Mouse (Mus musculus) hindbrain, embryonic 10.5 days (tissue): ENCODE data around the gene H13. TPM values are rescaled to one million over a fixed set of nuclear protein-coding genes. Genes with fewer than 3 reads are reported as not detected.
A peak's percentile ranks its signal among the peaks of the same experiment; 100 is the strongest.

Experiments
- DNase-seq: peaks from one replicate; pipeline ENCODE4 v3.0.0-alpha.2; 2017; ENCODE audit warnings: low spot score
- H3K27ac ChIP-seq: fragments of 300-500 bp; sonication (generic); 2 replicates; pipeline ENCODE4 v1.5.1; 2016; ENCODE audit warnings: mild to moderate bottlenecking, moderate library complexity
- H3K27me3 ChIP-seq: fragments of 300-500 bp; sonication (generic); 2 replicates; pipeline ENCODE4 v1.6.1; 2016; ENCODE audit warnings: mild to moderate bottlenecking; ENCODE audit not compliant: poor library complexity, insufficient read depth, severe bottlenecking
- H3K36me3 ChIP-seq: fragments of 300-500 bp; sonication (generic); 2 replicates; pipeline ENCODE4 v1.6.1; 2016; ENCODE audit warnings: mild to moderate bottlenecking, moderate library complexity
- H3K4me1 ChIP-seq: fragments of 300-500 bp; sonication (generic); replicated peaks from 2 replicates; pipeline ENCODE4 v1.6.1; 2016; ENCODE audit warnings: mild to moderate bottlenecking
- H3K4me3 ChIP-seq: fragments of 300-500 bp; sonication (generic); 2 replicates; pipeline ENCODE4 v1.5.1; 2016; ENCODE audit warnings: mild to moderate bottlenecking, moderate library complexity
- H3K9me3 ChIP-seq: fragments of 300-500 bp; sonication (generic); 2 replicates; pipeline ENCODE4 v1.6.1; 2016; ENCODE audit warnings: mild to moderate bottlenecking, moderate library complexity
- WGBS: fragments of 180-500 bp; shearing (Covaris S2); methylation state at CpG from one replicate; pipeline ENCODE4 v1.1.7; 2016; 5-methylcytosine and 5-hydroxymethylcytosine counted together
- polyA plus RNA-seq: library from polyadenylated mRNA; unstranded; fragments of >200 nt; fragmentation: Nextera tagmentation; extraction: Ambion mirVana; gene quantifications from 2 replicates; pipeline ENCODE4 v1.2.1, GENCODE M21; 2016

Gene H13
- polyA plus RNA-seq, 1 experiment from 2014 or later = 134 TPM

- peak overlapping the region; percentile 82 for H3K27ac ChIP-seq
- WGBS = 23% methylated on average over 9 of the region's 9 CpGs
- peaks cover 81% of the 10 kb centered on the region for H3K36me3 ChIP-seq
- H3K4me1 ChIP-seq = peaks cover 25% of the 10 kb centered on the region
- peak; percentile 79 for DNase-seq
- no peaks in the 10 kb centered on the region for H3K27me3 ChIP-seq
- H3K9me3 ChIP-seq = no peaks in the 10 kb centered on the region
- H3K4me3 ChIP-seq = peak overlapping the region; percentile 37
Observed at GRCm38 (mm10) chr2:152693233-152693632, 24.0 kb downstream of the H13 start.

GRCm38 (mm10) chr2:152693735-152694134 is 24.5 kb downstream of the H13 start:
- Histone ChIP-seq H3K36me3 (peaks cover 81% of the 10 kb centered on the region), H3K9me3 (no peaks in the 10 kb centered on the region), H3K4me1 (peaks cover 22% of the 10 kb centered on the region), H3K27ac (peak overlapping the region; percentile 82), H3K27me3 (no peaks in the 10 kb centered on the region), H3K4me3 (peak overlapping the region; percentile 37)
- no peak for DNase-seq
- WGBS = 89% methylated on average over 13 of the region's 13 CpGs

- Histone ChIP-seq H3K9me3 (no peaks in the 10 kb centered on the region), H3K4me1 (peaks cover 24% of the 10 kb centered on the region), H3K27ac (no peak overlapping the region), H3K27me3 (no peaks in the 10 kb centered on the region), H3K4me3 (no peak overlapping the region), H3K36me3 (peaks cover 81% of the 10 kb centered on the region)
- 86% methylated on average over 7 of the region's 7 CpGs for WGBS
- no peak for DNase-seq
Observed at GRCm38 (mm10) chr2:152694708-152695107, 25.4 kb downstream of the H13 start.

GRCm38 (mm10) chr2:152696016-152696415 is 26.8 kb downstream of the H13 start:
- Histone ChIP-seq H3K4me3 (no peak overlapping the region), H3K4me1 (peaks cover 26% of the 10 kb centered on the region), H3K27me3 (no peaks in the 10 kb centered on the region), H3K9me3 (peaks cover 2% of the 10 kb centered on the region; the same call in 1 of the 2 replicates), H3K27ac (peak overlapping the region; percentile 82), H3K36me3 (peaks cover 82% of the 10 kb centered on the region)
- no peak for DNase-seq
- WGBS = 72% methylated on average over 10 of the region's 10 CpGs

GRCm38 (mm10) chr2:152696476-152697164 is 27.4 kb downstream of the H13 start:
- peaks cover 6% of the 10 kb centered on the region; the same call in 1 of the 2 replicates for H3K9me3 ChIP-seq
- H3K27ac ChIP-seq = peak overlapping the region; percentile 82
- DNase-seq = peak; percentile 91
- WGBS = 47% methylated on average over 20 of the region's 20 CpGs
- peaks cover 83% of the 10 kb centered on the region for H3K36me3 ChIP-seq
- H3K4me1 ChIP-seq = peaks cover 26% of the 10 kb centered on the region
- 0 out of 2 replicates have a peak overlapping the region, but pooled peaks have one; percentile 2 for H3K4me3 ChIP-seq
- no peaks in the 10 kb centered on the region for H3K27me3 ChIP-seq

GRCm38 (mm10) chr2:152700138-152700537 is 30.9 kb downstream of the H13 start:
- Histone ChIP-seq H3K27me3 (no peaks in the 10 kb centered on the region), H3K4me1 (peaks cover 32% of the 10 kb centered on the region), H3K36me3 (peaks cover 99% of the 10 kb centered on the region), H3K4me3 (no peak overlapping the region), H3K9me3 (peaks cover 6% of the 10 kb centered on the region; the same call in 1 of the 2 replicates), H3K27ac (peak overlapping the region; percentile 64; the same call in 1 of the 2 replicates)
- WGBS = 91% methylated on average over 10 of the region's 10 CpGs
- DNase-seq = no peak

- H3K4me1 ChIP-seq = peaks cover 38% of the 10 kb centered on the region
- WGBS = 92% methylated on average over 8 of the region's 8 CpGs
- no peak overlapping the region for H3K4me3 ChIP-seq
- no peak overlapping the region for H3K27ac ChIP-seq
- no peak for DNase-seq
- no peaks in the 10 kb centered on the region for H3K27me3 ChIP-seq
- H3K36me3 ChIP-seq = peaks cover 99% of the 10 kb centered on the region
- peaks cover 6% of the 10 kb centered on the region; the same call in 1 of the 2 replicates for H3K9me3 ChIP-seq
Observed at GRCm38 (mm10) chr2:152700725-152701124, 31.5 kb downstream of the H13 start.

GRCm38 (mm10) chr2:152703596-152704255 is 34.5 kb downstream of the H13 start:
- no peak for DNase-seq
- 93% methylated on average over 21 of the region's 21 CpGs for WGBS
- H3K9me3 ChIP-seq = peaks cover 6% of the 10 kb centered on the region; the same call in 1 of the 2 replicates
- H3K27me3 ChIP-seq = no peaks in the 10 kb centered on the region
- peaks cover 91% of the 10 kb centered on the region for H3K36me3 ChIP-seq
- H3K27ac ChIP-seq = peak overlapping the region; percentile 70
- no peak overlapping the region for H3K4me3 ChIP-seq
- peaks cover 57% of the 10 kb centered on the region for H3K4me1 ChIP-seq

GRCm38 (mm10) chr2:152704256-152704605 is 35.0 kb downstream of the H13 start:
- DNase-seq = no peak
- peak overlapping the region; percentile 94 for H3K27ac ChIP-seq
- no peak overlapping the region for H3K4me3 ChIP-seq
- WGBS = 84% methylated on average over 5 of the region's 5 CpGs
- peaks cover 91% of the 10 kb centered on the region for H3K36me3 ChIP-seq
- peaks cover 57% of the 10 kb centered on the region for H3K4me1 ChIP-seq
- H3K27me3 ChIP-seq = no peaks in the 10 kb centered on the region
- peaks cover 6% of the 10 kb centered on the region; the same call in 1 of the 2 replicates for H3K9me3 ChIP-seq

- no peaks in the 10 kb centered on the region for H3K27me3 ChIP-seq
- H3K4me1 ChIP-seq = peaks cover 53% of the 10 kb centered on the region
- WGBS = 92% methylated on average over 14 of the region's 14 CpGs
- DNase-seq = no peak
- peaks cover 89% of the 10 kb centered on the region for H3K36me3 ChIP-seq
- H3K9me3 ChIP-seq = peaks cover 6% of the 10 kb centered on the region; the same call in 1 of the 2 replicates
- H3K4me3 ChIP-seq = no peak overlapping the region
- H3K27ac ChIP-seq = peak overlapping the region; percentile 94
Observed at GRCm38 (mm10) chr2:152704811-152705370, 35.6 kb downstream of the H13 start.

- H3K27me3 ChIP-seq = no peaks in the 10 kb centered on the region
- peaks cover 4% of the 10 kb centered on the region; the same call in 1 of the 2 replicates for H3K9me3 ChIP-seq
- peaks cover 56% of the 10 kb centered on the region for H3K4me1 ChIP-seq
- WGBS = 73% methylated on average over 22 of the region's 22 CpGs
- peaks cover 77% of the 10 kb centered on the region for H3K36me3 ChIP-seq
- peak overlapping the region; percentile 94 for H3K27ac ChIP-seq
- peak; percentile 44 for DNase-seq
- H3K4me3 ChIP-seq = no peak overlapping the region
Observed at GRCm38 (mm10) chr2:152705993-152706571, 36.8 kb downstream of the H13 start.

GRCm38 (mm10) chr2:152707186-152707585 is 37.9 kb downstream of the H13 start:
- H3K36me3 ChIP-seq = peaks cover 66% of the 10 kb centered on the region
- WGBS = 25% methylated on average over 7 of the region's 7 CpGs
- no peak for DNase-seq
- peaks cover 56% of the 10 kb centered on the region for H3K4me1 ChIP-seq
- peak overlapping the region; percentile 94 for H3K27ac ChIP-seq
- H3K27me3 ChIP-seq = no peaks in the 10 kb centered on the region
- peak overlapping the region; percentile 57 for H3K4me3 ChIP-seq
- no peaks in the 10 kb centered on the region for H3K9me3 ChIP-seq
